Mouse (Mus musculus) limb, embryonic 14.5 days (tissue): ENCODE data around the gene Pigl. TPM values are rescaled to one million over a fixed set of nuclear protein-coding genes. Genes with fewer than 3 reads are reported as not detected.
A peak's percentile ranks its signal among the peaks of the same experiment; 100 is the strongest.

Source experiments
- ATAC-seq: fragments of 200-750 bp; cut with Nextera tagmentation; 2 replicates; pipeline ENCODE4 v1.8.0; 2017; ENCODE audit warnings: low read depth, moderate number of reproducible peaks, moderate TSS enrichment; ENCODE audit not compliant: low FRiP score
- DNase-seq: peaks from one replicate; pipeline ENCODE4 v3.0.0-alpha.2; 2015; ENCODE audit warnings: low spot score
- H3K27ac ChIP-seq: fragments of 300-500 bp; sonication (generic); replicated peaks from 2 replicates; pipeline ENCODE4 v1.5.1; 2014; ENCODE audit warnings: low read depth, mild to moderate bottlenecking, low read length, moderate library complexity, mixed read lengths
- H3K27me3 ChIP-seq: fragments of 300-500 bp; sonication (generic); 2 replicates; pipeline ENCODE4 v1.6.1; 2014; ENCODE audit warnings: low read length, mixed read lengths; ENCODE audit not compliant: control insufficient read depth, insufficient read depth
- H3K36me3 ChIP-seq: fragments of 300-500 bp; sonication (generic); 2 replicates; pipeline ENCODE4 v1.6.1; 2014; ENCODE audit warnings: mild to moderate bottlenecking, low read length, moderate library complexity, mixed read lengths; ENCODE audit not compliant: control insufficient read depth, insufficient read depth
- H3K4me1 ChIP-seq: fragments of 300-500 bp; sonication (generic); 2 replicates; pipeline ENCODE4 v1.6.1; 2014; ENCODE audit warnings: antibody characterized with exemption, low read length, mixed read lengths; ENCODE audit not compliant: control insufficient read depth, insufficient read depth
- H3K4me2 ChIP-seq: fragments of 300-500 bp; sonication (generic); replicated peaks from 2 replicates; pipeline ENCODE4 v1.6.1; 2014; ENCODE audit warnings: low read depth, mild to moderate bottlenecking, low read length, moderate library complexity; ENCODE audit not compliant: severe bottlenecking
- H3K4me3 ChIP-seq: fragments of 300-500 bp; sonication (generic); replicated peaks from 2 replicates; pipeline ENCODE4 v1.5.1; 2014; ENCODE audit warnings: low read length
- H3K9ac ChIP-seq: fragments of 300-500 bp; sonication (generic); 2 replicates; pipeline ENCODE4 v1.6.1; 2014; ENCODE audit warnings: mild to moderate bottlenecking, low read depth, low read length, moderate library complexity; ENCODE audit not compliant: severe bottlenecking
- H3K9me3 ChIP-seq: fragments of 300-500 bp; sonication (generic); 2 replicates; pipeline ENCODE4 v1.6.1; 2016; ENCODE audit warnings: low read length; ENCODE audit not compliant: control insufficient read depth
- POLR2A ChIP-seq: fragments of 200-500 bp; IDR thresholded peaks from 2 replicates; pipeline ENCODE4 v1.8.0; 2012; ENCODE audit warnings: inconsistent platforms, mild to moderate bottlenecking, moderate library complexity, borderline replicate concordance; ENCODE audit not compliant: insufficient read depth, insufficient read length; ENCODE audit errors: extremely low read depth
- WGBS: fragments of 180-500 bp; shearing (Covaris S2); extraction: QIAGEN DNeasy Blood & Tissue Kit; methylation state at CpG from one replicate; pipeline ENCODE4 v1.1.7; 2014; 5-methylcytosine and 5-hydroxymethylcytosine counted together
- polyA plus RNA-seq, 2 experiments: library from polyadenylated mRNA; depleted of rRNA in 1 of 2; stranded (reverse) in 1 of 2; unstranded in 1 of 2; fragments of >200 nt; fragmentation: Nextera tagmentation in 1 of 2; extraction: Ambion mirVana in 1 of 2; gene quantifications; 2 replicates each; pipeline versions ENCODE4 v1.2.1 to v1.2.3; 2012 to 2014

The Pigl gene
- polyA plus RNA-seq, 2 experiments: 7.9 to 9.7 TPM

DNA sequence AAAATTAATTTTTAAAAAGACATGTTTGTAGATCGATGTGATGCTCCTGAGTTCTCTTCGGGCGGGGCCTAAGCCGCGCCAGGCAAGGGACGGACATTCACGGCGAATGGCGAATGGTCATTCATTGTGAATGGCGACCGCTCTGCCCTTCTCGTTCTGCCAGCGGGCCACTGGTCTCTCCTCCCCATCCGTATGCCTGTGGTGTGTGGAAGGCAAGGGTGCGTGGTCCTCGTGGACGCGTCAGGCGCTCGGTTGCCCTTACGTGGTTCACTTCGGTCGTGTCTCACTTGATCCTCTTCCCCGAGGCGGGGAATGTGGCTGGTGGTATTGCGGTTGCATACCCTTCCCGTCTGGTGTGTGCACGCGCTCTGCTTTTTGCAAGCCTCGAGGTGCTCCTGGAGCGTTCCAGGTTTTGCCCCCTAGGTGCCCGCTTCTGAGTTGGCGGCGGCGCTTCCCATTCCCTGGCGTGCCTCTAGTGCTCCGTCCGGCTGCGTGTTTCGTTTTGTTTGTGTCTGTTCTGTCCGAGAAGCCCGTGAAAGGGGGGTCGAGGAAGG is 102.3 kb downstream of the Pigl start:
- Histone ChIP-seq H3K27ac (no peak overlapping the region), H3K27me3 (no peaks in the 10 kb centered on the region), H3K36me3 (no peaks in the 10 kb centered on the region), H3K4me2 (peak overlapping the region; percentile 49), H3K9ac (peak overlapping the region; percentile 0; the same call in 1 of the 2 replicates), H3K4me3 (peak overlapping the region; percentile 19), H3K9me3 (no peaks in the 10 kb centered on the region), H3K4me1 (no peaks in the 10 kb centered on the region)
- TF ChIP-seq POLR2A: no peak
- ATAC-seq (no peak), DNase-seq (no peak)
- 32% methylated on average over 43 of the region's 43 CpGs for WGBS

DNA sequence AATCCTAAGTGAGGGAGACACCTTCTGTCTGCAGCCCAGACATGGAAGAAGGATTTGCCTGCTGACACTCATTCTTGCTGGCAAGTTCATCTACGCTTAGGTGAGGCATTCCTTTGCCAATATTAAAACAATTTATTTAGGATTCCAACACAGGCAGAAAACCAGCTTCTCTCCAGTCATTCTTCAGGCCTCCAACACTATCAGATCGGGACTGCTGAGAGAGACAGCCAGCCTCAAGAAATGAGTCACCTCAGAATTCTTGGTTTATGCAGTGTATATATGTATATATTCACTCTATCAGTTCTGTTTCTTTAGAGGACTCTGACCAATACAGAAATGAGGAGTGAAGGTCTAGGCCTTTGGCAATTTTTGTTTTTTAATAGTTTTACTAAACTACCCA is 105.3 kb downstream of the Pigl start:
- TF ChIP-seq POLR2A: no peak
- Histone ChIP-seq H3K4me2 (no peak overlapping the region), H3K27ac (no peak overlapping the region), H3K27me3 (no peaks in the 10 kb centered on the region), H3K9ac (no peak overlapping the region), H3K4me1 (no peaks in the 10 kb centered on the region), H3K4me3 (no peak overlapping the region), H3K36me3 (no peaks in the 10 kb centered on the region), H3K9me3 (no peaks in the 10 kb centered on the region)
- WGBS: 77% methylated on average over 2 of the region's 2 CpGs
- no peak for ATAC-seq
- no peak for DNase-seq

Other genes with a start within 250 kb of the Pigl start
- gene Adora2b, start 209.5 kb upstream of the Pigl start, polyA plus RNA-seq (2012; rRNA removed): 9.1 and 9.9 TPM in 2 replicates
- gene Adora2b, start 209.5 kb upstream of the Pigl start, polyA plus RNA-seq (2014; fragmentation: Nextera tagmentation; extraction: Ambion mirVana): 10.9 and 11.1 TPM in 2 replicates
- 17.8 and 19.2 TPM in 2 replicates for gene Zswim7, start 177.1 kb upstream of the Pigl start, polyA plus RNA-seq (2012; rRNA removed)
- 23.1 and 24.6 TPM in 2 replicates for gene Zswim7, start 177.1 kb upstream of the Pigl start, polyA plus RNA-seq (2014; fragmentation: Nextera tagmentation; extraction: Ambion mirVana)
- gene Ttc19, start 177.0 kb upstream of the Pigl start, polyA plus RNA-seq (2012; rRNA removed): 16.7 and 17.2 TPM in 2 replicates
- gene Ttc19, start 177.0 kb upstream of the Pigl start, polyA plus RNA-seq (2014; fragmentation: Nextera tagmentation; extraction: Ambion mirVana): 16.7 and 18.8 TPM in 2 replicates
- gene Ncor1, start 81 bp downstream of the Pigl start, polyA plus RNA-seq (2012; rRNA removed): 132 and 136 TPM in 2 replicates
- gene Ncor1, start 81 bp downstream of the Pigl start, polyA plus RNA-seq (2014; fragmentation: Nextera tagmentation; extraction: Ambion mirVana): 171 and 173 TPM in 2 replicates
- gene Cenpv, start 80.8 kb downstream of the Pigl start, polyA plus RNA-seq (2012; rRNA removed): 40.5 and 47.6 TPM in 2 replicates
- 26.7 and 27.0 TPM in 2 replicates for gene Cenpv, start 80.8 kb downstream of the Pigl start, polyA plus RNA-seq (2014; fragmentation: Nextera tagmentation; extraction: Ambion mirVana)
- 3,111 and 3,234 TPM in 2 replicates for gene Ubb, start 92.7 kb downstream of the Pigl start, polyA plus RNA-seq (2012; rRNA removed)
- gene Ubb, start 92.7 kb downstream of the Pigl start, polyA plus RNA-seq (2014; fragmentation: Nextera tagmentation; extraction: Ambion mirVana): 3,423 and 3,655 TPM in 2 replicates
- gene Trpv2, start 116.0 kb downstream of the Pigl start, polyA plus RNA-seq (2012; rRNA removed): 2.7 and 2.8 TPM in 2 replicates
- 2.9 and 4.3 TPM in 2 replicates for gene Trpv2, start 116.0 kb downstream of the Pigl start, polyA plus RNA-seq (2014; fragmentation: Nextera tagmentation; extraction: Ambion mirVana)
- 19.2 and 25.6 TPM in 2 replicates for gene Lrrc75a, start 190.1 kb downstream of the Pigl start, polyA plus RNA-seq (2012; rRNA removed)
- gene Lrrc75a, start 190.1 kb downstream of the Pigl start, polyA plus RNA-seq (2014; fragmentation: Nextera tagmentation; extraction: Ambion mirVana): 13.7 and 20.5 TPM in 2 replicates
- 69.7 and 87.4 TPM in 2 replicates for gene Mmgt2, start 190.2 kb downstream of the Pigl start, polyA plus RNA-seq (2012; rRNA removed)
- gene Mmgt2, start 190.2 kb downstream of the Pigl start, polyA plus RNA-seq (2014; fragmentation: Nextera tagmentation; extraction: Ambion mirVana): 56.9 and 66.1 TPM in 2 replicates